Mouse (Mus musculus) liver, embryonic 13.5 days (tissue): ENCODE results near the gene Mospd3. TPM values are rescaled to one million over a fixed set of nuclear protein-coding genes. Genes with fewer than 3 reads are reported as not detected.

Source experiments
- ATAC-seq: fragments of 200-750 bp; cut with Nextera tagmentation; 2 replicates; pipeline ENCODE4 v1.8.0; 2017; ENCODE audit warnings: low read depth, mild to moderate bottlenecking, moderate number of reproducible peaks, moderate library complexity
- DNase-seq: peaks from one replicate; pipeline ENCODE4 v3.0.0; 2022
- H3K27ac ChIP-seq: fragments of 300-500 bp; sonication (generic); 2 replicates; pipeline ENCODE4 v1.5.1; 2015; ENCODE audit warnings: moderate library complexity, mild to moderate bottlenecking, inconsistent platforms
- H3K27me3 ChIP-seq: fragments of 300-500 bp; sonication (generic); 2 replicates; pipeline ENCODE4 v1.6.1; 2015; ENCODE audit warnings: mild to moderate bottlenecking, inconsistent platforms
- H3K36me3 ChIP-seq: fragments of 300-500 bp; sonication (generic); 2 replicates; pipeline ENCODE4 v1.6.1; 2015; ENCODE audit warnings: mild to moderate bottlenecking, inconsistent platforms
- H3K4me1 ChIP-seq: fragments of 300-500 bp; sonication (generic); replicated peaks from 2 replicates; pipeline ENCODE4 v1.6.1; 2015; ENCODE audit warnings: inconsistent platforms
- H3K4me2 ChIP-seq: fragments of 300-500 bp; sonication (generic); 2 replicates; pipeline ENCODE4 v1.6.1; 2015; ENCODE audit warnings: inconsistent platforms, mild to moderate bottlenecking, moderate library complexity
- H3K4me3 ChIP-seq: fragments of 300-500 bp; sonication (generic); replicated peaks from 2 replicates; pipeline ENCODE4 v1.5.1; 2015; ENCODE audit warnings: mild to moderate bottlenecking, inconsistent platforms
- H3K9ac ChIP-seq: fragments of 300-500 bp; sonication (generic); 2 replicates; pipeline ENCODE4 v1.6.1; 2015; ENCODE audit warnings: mild to moderate bottlenecking, inconsistent platforms
- H3K9me3 ChIP-seq: fragments of 300-500 bp; sonication (generic); replicated peaks from 2 replicates; pipeline ENCODE4 v1.6.1; 2016; ENCODE audit warnings: inconsistent platforms
- WGBS: fragments of 180-500 bp; shearing (Covaris S2); methylation state at CpG from one replicate; pipeline ENCODE4 v1.1.7; 2015; ENCODE audit not compliant: insufficient replicate concordance; 5-methylcytosine and 5-hydroxymethylcytosine counted together
- polyA plus RNA-seq: library from polyadenylated mRNA; unstranded; fragments of >200 nt; fragmentation: Nextera tagmentation; extraction: Ambion mirVana; gene quantifications from 2 replicates; pipeline ENCODE4 v1.2.1, GENCODE M21; 2015

Gene Mospd3
- polyA plus RNA-seq, 1 experiment from 2014 or later = 32.3 TPM

- peak; percentile 94 for ATAC-seq
- WGBS = 17% methylated on average over 17 of the region's 17 CpGs
- H3K9ac ChIP-seq = peak overlapping the region; percentile 80
- DNase-seq = peak; percentile 83
- peaks cover 29% of the 10 kb centered on the region for H3K36me3 ChIP-seq
- H3K4me2 ChIP-seq = peak overlapping the region; percentile 95
- peak overlapping the region; percentile 95 for H3K27ac ChIP-seq
- no peaks in the 10 kb centered on the region for H3K9me3 ChIP-seq
- 0 out of 2 replicates have a peak, but pooled peaks cover 6% of the 10 kb centered on the region for H3K27me3 ChIP-seq
- peaks cover 67% of the 10 kb centered on the region for H3K4me1 ChIP-seq
- peak overlapping the region; percentile 71 for H3K4me3 ChIP-seq
Observed at GRCm38 (mm10) chr5:137570691-137571586, 29.9 kb downstream of the Mospd3 start.

GRCm38 (mm10) chr5:137570181-137570580 lies 30.7 kb downstream of the Mospd3 start:
- Histone ChIP-seq H3K4me2 (peak overlapping the region; percentile 95), H3K9me3 (no peaks in the 10 kb centered on the region), H3K27ac (peak overlapping the region; percentile 95), H3K4me1 (peaks cover 67% of the 10 kb centered on the region), H3K9ac (peak overlapping the region; percentile 80), H3K36me3 (peaks cover 24% of the 10 kb centered on the region), H3K4me3 (peak overlapping the region; percentile 71), H3K27me3 (peaks cover 9% of the 10 kb centered on the region; the same call in 1 of the 2 replicates)
- ATAC-seq (no peak), DNase-seq (peak; percentile 29)
- WGBS = 5% methylated on average over 7 of the region's 7 CpGs

GRCm38 (mm10) chr5:137569665-137570064 lies 31.2 kb downstream of the Mospd3 start, which contains the start of gene Tfr2:
Gene Tfr2 (plus strand): TSS chr5:137569840.
- no peaks in the 10 kb centered on the region for H3K9me3 ChIP-seq
- WGBS = 4% methylated on average over 9 of the region's 9 CpGs
- H3K36me3 ChIP-seq = peaks cover 18% of the 10 kb centered on the region
- peaks cover 9% of the 10 kb centered on the region; the same call in 1 of the 2 replicates for H3K27me3 ChIP-seq
- H3K4me3 ChIP-seq = peak within 1 kb of the TSS; percentile 71
- H3K4me2 ChIP-seq = peak within 1 kb of the TSS; percentile 95
- ATAC-seq = peak; percentile 80
- H3K27ac ChIP-seq = peak within 1 kb of the TSS; percentile 95
- peak within 1 kb of the TSS; percentile 80 for H3K9ac ChIP-seq
- DNase-seq = peak; percentile 92
- H3K4me1 ChIP-seq = peaks cover 66% of the 10 kb centered on the region

GRCm38 (mm10) chr5:137569031-137569430 lies 31.8 kb downstream of the Mospd3 start:
- WGBS = 59% methylated on average over 12 of the region's 12 CpGs
- peak overlapping the region; percentile 80; the same call in 1 of the 2 replicates for H3K9ac ChIP-seq

GRCm38 (mm10) chr5:137568223-137568798 lies 32.5 kb downstream of the Mospd3 start:
- H3K4me1 ChIP-seq = peaks cover 52% of the 10 kb centered on the region
- DNase-seq = no peak

More at GRCm38 (mm10) chr5:137569031-137569430, 31.8 kb downstream of the Mospd3 start:
- H3K27me3 ChIP-seq = peaks cover 9% of the 10 kb centered on the region; the same call in 1 of the 2 replicates
- H3K9me3 ChIP-seq = no peaks in the 10 kb centered on the region
- H3K4me2 ChIP-seq = peak overlapping the region; percentile 95
- DNase-seq (no peak), ATAC-seq (no peak)
- peaks cover 59% of the 10 kb centered on the region for H3K4me1 ChIP-seq
- H3K36me3 ChIP-seq = peaks cover 12% of the 10 kb centered on the region
- H3K27ac ChIP-seq = peak overlapping the region; percentile 95
- H3K4me3 ChIP-seq = peak overlapping the region; percentile 71

GRCm38 (mm10) chr5:137566416-137566815 lies 34.4 kb downstream of the Mospd3 start:
- DNase-seq (no peak), ATAC-seq (no peak)
- H3K4me1 ChIP-seq = peaks cover 38% of the 10 kb centered on the region
- no peak overlapping the region for H3K4me3 ChIP-seq
- H3K27ac ChIP-seq = no peak overlapping the region
- H3K9me3 ChIP-seq = no peaks in the 10 kb centered on the region
- WGBS = 83% methylated on average over 5 of the region's 5 CpGs
- H3K4me2 ChIP-seq = no peak overlapping the region
- H3K36me3 ChIP-seq = no peaks in the 10 kb centered on the region
- H3K9ac ChIP-seq = no peak overlapping the region
- peaks cover 19% of the 10 kb centered on the region for H3K27me3 ChIP-seq

More at GRCm38 (mm10) chr5:137568223-137568798, 32.5 kb downstream of the Mospd3 start:
- Histone ChIP-seq H3K9ac (no peak overlapping the region), H3K27me3 (peaks cover 9% of the 10 kb centered on the region; the same call in 1 of the 2 replicates), H3K27ac (no peak overlapping the region), H3K9me3 (no peaks in the 10 kb centered on the region), H3K4me3 (no peak overlapping the region), H3K4me2 (no peak overlapping the region), H3K36me3 (peaks cover 7% of the 10 kb centered on the region; the same call in 1 of the 2 replicates)
- ATAC-seq = no peak
- WGBS = 75% methylated on average over 8 of the region's 8 CpGs

- ATAC-seq = no peak
- Histone ChIP-seq H3K4me3 (no peak overlapping the region), H3K9me3 (no peaks in the 10 kb centered on the region), H3K27me3 (peaks cover 22% of the 10 kb centered on the region), H3K36me3 (no peaks in the 10 kb centered on the region), H3K9ac (no peak overlapping the region), H3K27ac (no peak overlapping the region), H3K4me2 (no peak overlapping the region), H3K4me1 (peaks cover 32% of the 10 kb centered on the region)
- WGBS = 70% methylated on average over 6 of the region's 6 CpGs
- DNase-seq = no peak
Observed at GRCm38 (mm10) chr5:137565744-137566143, 35.1 kb downstream of the Mospd3 start.

- H3K4me1 ChIP-seq = peaks cover 5% of the 10 kb centered on the region
- H3K27me3 ChIP-seq = peaks cover 43% of the 10 kb centered on the region
- WGBS = 67% methylated on average over 10 of the region's 10 CpGs
- H3K4me3 ChIP-seq = no peak overlapping the region
- no peaks in the 10 kb centered on the region for H3K36me3 ChIP-seq
- no peak for ATAC-seq
- no peak overlapping the region for H3K9ac ChIP-seq
- H3K4me2 ChIP-seq = no peak overlapping the region
- no peaks in the 10 kb centered on the region for H3K9me3 ChIP-seq
- no peak for DNase-seq
- no peak overlapping the region for H3K27ac ChIP-seq
Observed at GRCm38 (mm10) chr5:137562965-137563364, 37.9 kb downstream of the Mospd3 start.

GRCm38 (mm10) chr5:137561556-137561955 lies 39.3 kb downstream of the Mospd3 start:
- Histone ChIP-seq H3K4me1 (0 out of 2 replicates have a peak, but pooled peaks cover 3% of the 10 kb centered on the region), H3K4me2 (no peak overlapping the region), H3K9me3 (no peaks in the 10 kb centered on the region), H3K27me3 (peaks cover 40% of the 10 kb centered on the region), H3K36me3 (no peaks in the 10 kb centered on the region), H3K4me3 (no peak overlapping the region), H3K9ac (no peak overlapping the region), H3K27ac (no peak overlapping the region)
- DNase-seq = no peak
- 48% methylated on average over 6 of the region's 6 CpGs for WGBS
- no peak for ATAC-seq

GRCm38 (mm10) chr5:137553898-137554297 lies 47.0 kb downstream of the Mospd3 start:
- H3K9me3 ChIP-seq = 0 out of 2 replicates have a peak, but pooled peaks cover 4% of the 10 kb centered on the region
- no peak overlapping the region for H3K9ac ChIP-seq
- H3K4me3 ChIP-seq = no peak overlapping the region
- H3K36me3 ChIP-seq = no peaks in the 10 kb centered on the region
- peaks cover 9% of the 10 kb centered on the region for H3K4me1 ChIP-seq
- H3K4me2 ChIP-seq = peak overlapping the region; percentile 31; the same call in 1 of the 2 replicates
- WGBS = 38% methylated on average over 11 of the region's 11 CpGs
- H3K27ac ChIP-seq = no peak overlapping the region
- DNase-seq (no peak), ATAC-seq (peak; percentile 20; the same call in 1 of the 2 replicates)
- H3K27me3 ChIP-seq = peaks cover 49% of the 10 kb centered on the region

- H3K27ac ChIP-seq = no peak within 1 kb of the TSS
- DNase-seq (peak; percentile 64), ATAC-seq (peak; percentile 61)
- 0 out of 2 replicates have a peak within 1 kb of the TSS, but pooled peaks have one; percentile 21 for H3K4me3 ChIP-seq
- peaks cover 9% of the 10 kb centered on the region for H3K4me1 ChIP-seq
- no peak within 1 kb of the TSS for H3K9ac ChIP-seq
- peaks cover 46% of the 10 kb centered on the region for H3K27me3 ChIP-seq
- 1% methylated on average over 37 of the region's 37 CpGs for WGBS
- H3K9me3 ChIP-seq = 0 out of 2 replicates have a peak, but pooled peaks cover 4% of the 10 kb centered on the region
- H3K36me3 ChIP-seq = no peaks in the 10 kb centered on the region
- peak within 1 kb of the TSS; percentile 31 for H3K4me2 ChIP-seq
Observed at GRCm38 (mm10) chr5:137553411-137553837, 47.4 kb downstream of the Mospd3 start, which contains the start of gene Actl6b. Gene Actl6b (plus strand): TSS chr5:137553517.
